Mouse (Mus musculus) testis, adult 2 months (tissue): ENCODE data around the gene Susd2.

Experiments
- CTCF ChIP-seq: fragments of 200-500 bp; IDR thresholded peaks from 2 replicates; pipeline ENCODE4 v1.5.1; 2012; ENCODE audit warnings: low read depth, mild to moderate bottlenecking, inconsistent platforms, low read length, moderate library complexity; ENCODE audit not compliant: control insufficient read depth, insufficient read depth, insufficient replicate concordance
- POLR2A ChIP-seq: fragments of 200-500 bp; IDR thresholded peaks from 2 replicates; pipeline ENCODE4 v1.6.1; 2012; ENCODE audit warnings: low read depth, mild to moderate bottlenecking, inconsistent platforms, low read length, moderate library complexity; ENCODE audit not compliant: control insufficient read depth

GRCm38 (mm10) chr10:75642891-75643290 is 917 bp downstream of the Susd2 start:
- TF ChIP-seq CTCF (no peak), POLR2A (no peak)
